Mouse (Mus musculus): ENCODE results near the gene Ptprs. TPM values are rescaled to one million over a fixed set of nuclear protein-coding genes. Genes with fewer than 3 reads are reported as not detected.
"Not testable (repeated sequence)": the region's sequence is repeated elsewhere in the genome, so short reads cannot be mapped to it uniquely, and the experiment has no call there.

The Ptprs gene
- 622 and 690 TPM in 2 replicates for polyA plus RNA-seq (2012; rRNA removed)

- peak; percentile 97 to 99 for DNase-seq (ENCODE audit: extremely low spot score in 1 of 2, low spot score in 1 of 2)
Observed at GRCm38 (mm10) chr17:56476402-56476752, at the start of gene Ptprs. Ptprs (minus strand) TSS chr17:56476483.

DNA sequence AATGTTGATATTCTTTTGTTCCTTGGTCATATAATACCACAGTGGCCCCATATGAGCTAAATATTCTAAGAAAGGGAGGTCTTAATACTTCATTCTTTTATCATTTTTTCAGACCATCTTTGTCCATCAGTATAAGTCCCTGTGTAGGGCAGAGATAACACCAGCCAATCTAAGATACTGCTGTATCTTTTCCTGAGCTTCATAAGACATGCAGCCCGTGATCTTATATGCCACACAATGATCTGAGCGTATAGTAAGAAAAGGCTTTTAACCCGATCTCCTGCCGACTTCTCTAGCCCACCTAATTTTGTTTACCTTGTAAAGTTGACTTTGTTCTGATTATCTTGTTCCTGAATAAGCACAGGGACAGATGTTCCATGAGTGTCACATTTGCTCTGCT lies 48.7 kb upstream of the Ptprs start:
- DNase-seq (ENCODE audit: extremely low spot score in 1 of 2, low spot score in 1 of 2), result no peak

- no peak for DNase-seq (ENCODE audit: extremely low spot score in 1 of 2, low spot score in 1 of 2)
Observed at GRCm38 (mm10) chr17:56522744-56523143, 46.5 kb upstream of the Ptprs start.

- DNase-seq (ENCODE audit: extremely low spot score in 1 of 2, low spot score in 1 of 2), result no peak
Observed at GRCm38 (mm10) chr17:56515690-56516410, 39.6 kb upstream of the Ptprs start.

GRCm38 (mm10) chr17:56514916-56515315 lies 38.6 kb upstream of the Ptprs start:
- no peak for DNase-seq (ENCODE audit: extremely low spot score in 1 of 2, low spot score in 1 of 2)

DNA sequence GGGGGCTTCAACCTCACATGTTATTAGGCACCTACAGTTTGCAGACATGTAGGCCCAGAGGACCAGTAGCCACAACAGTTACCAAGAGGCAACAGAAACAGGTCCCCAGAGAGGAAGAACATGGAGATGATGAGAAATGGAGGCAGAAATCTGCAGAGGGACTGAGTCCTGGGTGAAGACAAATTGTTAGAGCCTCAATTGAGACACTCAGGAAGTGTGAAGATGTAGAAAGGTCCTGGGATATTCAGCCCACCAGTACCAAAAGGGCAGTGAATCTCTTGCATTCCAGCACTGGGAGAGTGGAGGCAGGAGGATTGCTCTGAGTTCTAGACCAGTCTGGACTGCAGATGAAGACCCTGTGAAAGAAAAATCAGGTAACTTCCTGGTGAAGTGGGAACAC lies 38.0 kb upstream of the Ptprs start:
- no peak for DNase-seq (ENCODE audit: extremely low spot score in 1 of 2, low spot score in 1 of 2)

DNA sequence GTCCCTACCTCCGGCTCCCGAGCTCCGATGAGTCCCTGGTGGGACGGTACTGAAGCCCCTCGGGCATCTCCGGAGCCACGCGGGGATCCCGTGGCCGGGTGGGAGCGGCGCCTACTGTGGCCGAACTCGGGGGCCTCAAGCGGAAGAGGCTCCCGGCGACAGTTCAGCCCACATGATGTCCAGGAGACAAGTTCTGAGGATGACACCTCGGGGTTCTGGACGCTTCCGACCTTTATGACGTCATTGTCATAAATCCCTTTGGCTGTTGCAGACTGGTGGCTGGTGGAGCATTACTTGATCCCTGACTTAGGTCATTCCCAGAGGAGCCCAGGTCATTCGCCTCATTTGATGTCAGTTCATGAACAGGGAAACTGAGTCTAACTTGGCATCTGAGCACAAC lies 36.0 kb upstream of the Ptprs start, which contains the start of gene Znrf4:
Gene Znrf4, minus strand, starts transcription at position 122 of the 400 bp plus-strand sequence.
- no peak for DNase-seq (ENCODE audit: extremely low spot score in 1 of 2, low spot score in 1 of 2)

GRCm38 (mm10) chr17:56511707-56512090 lies 35.4 kb upstream of the Ptprs start:
- no peak for DNase-seq (ENCODE audit: extremely low spot score in 1 of 2, low spot score in 1 of 2)

DNA sequence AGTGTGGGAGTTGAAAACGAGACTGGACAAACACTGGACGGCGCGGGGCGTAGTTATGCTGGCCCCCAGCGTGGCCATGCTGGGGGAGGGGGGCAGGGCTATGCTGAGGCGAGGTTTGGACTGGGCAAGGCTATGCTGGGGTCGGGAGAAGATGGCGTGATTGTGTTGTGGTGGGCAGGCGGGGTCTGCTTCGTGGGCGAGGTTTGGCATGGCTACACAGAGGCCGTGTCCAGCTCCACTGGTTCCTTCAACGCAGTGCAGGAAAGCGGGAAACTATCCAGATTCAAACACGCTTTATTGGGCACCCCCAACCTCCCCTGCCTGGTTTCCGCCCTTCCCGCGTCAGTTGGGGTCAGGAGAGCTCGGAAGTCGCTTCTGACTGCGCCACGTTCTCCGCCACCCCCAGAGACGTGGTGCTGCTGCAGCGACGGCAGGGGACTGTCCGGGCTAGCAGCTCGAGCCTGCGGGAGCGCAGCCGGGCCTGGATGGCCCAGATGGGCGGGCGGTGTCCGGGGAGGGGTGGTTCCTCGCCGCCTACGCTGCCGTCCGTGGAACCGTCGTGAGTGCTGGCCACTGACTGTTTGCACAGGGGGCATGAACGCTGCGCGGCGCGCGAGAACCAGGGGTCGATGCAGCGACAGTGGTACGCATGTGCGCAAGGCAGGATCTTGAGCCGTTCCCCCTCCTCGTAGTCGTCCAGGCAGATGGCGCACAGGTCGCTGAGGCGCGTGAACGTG lies 34.9 kb upstream of the Ptprs start:
- no peak for DNase-seq (ENCODE audit: extremely low spot score in 1 of 2, low spot score in 1 of 2)

GRCm38 (mm10) chr17:56510473-56510969 lies 34.2 kb upstream of the Ptprs start:
- DNase-seq (ENCODE audit: extremely low spot score in 1 of 2, low spot score in 1 of 2), result no peak

DNA sequence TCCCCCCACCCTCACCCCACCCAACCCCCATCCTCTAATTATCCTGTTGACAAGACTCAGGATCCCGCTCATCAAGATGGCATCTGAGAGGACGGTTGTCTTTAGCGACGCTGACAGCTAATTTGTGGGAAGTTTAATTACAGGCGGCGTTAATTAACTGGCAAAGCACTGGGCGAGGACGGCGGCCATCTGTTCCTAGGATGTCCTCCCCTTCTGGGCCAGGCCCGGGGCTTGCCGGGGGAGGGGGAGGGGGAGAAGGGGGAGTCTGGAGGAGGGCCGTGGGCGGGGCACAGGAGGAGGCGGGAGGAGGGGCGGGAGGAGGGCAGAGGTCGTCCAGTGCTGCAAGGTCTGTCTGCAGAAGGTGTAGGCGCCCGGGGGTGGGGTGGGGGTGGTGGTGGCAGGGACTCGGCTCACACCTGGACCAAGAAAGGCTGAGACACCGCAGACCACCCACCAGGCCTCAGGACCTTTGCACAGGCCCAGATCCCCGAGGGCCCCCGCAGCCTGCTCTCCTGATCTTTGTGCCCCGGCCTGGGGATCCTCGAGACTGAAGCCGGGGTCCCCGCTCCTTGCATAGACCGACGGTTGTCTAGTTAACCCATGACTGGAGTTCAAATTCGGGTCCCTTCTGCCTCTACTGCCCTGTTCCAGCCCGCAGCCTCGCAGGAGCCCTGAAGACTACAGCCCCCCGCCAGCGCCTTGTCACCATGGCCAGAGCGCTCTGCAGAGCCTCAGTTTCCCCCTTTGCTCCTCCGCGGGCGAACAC lies 33.6 kb upstream of the Ptprs start:
- no peak for DNase-seq (ENCODE audit: extremely low spot score in 1 of 2, low spot score in 1 of 2)

GRCm38 (mm10) chr17:56509021-56509640 lies 32.8 kb upstream of the Ptprs start:
- no peak for DNase-seq (ENCODE audit: extremely low spot score in 1 of 2, low spot score in 1 of 2)

- DNase-seq (ENCODE audit: extremely low spot score in 1 of 2, low spot score in 1 of 2), result peak; percentile 96 to 98
Observed at GRCm38 (mm10) chr17:56507161-56508068, 31.1 kb upstream of the Ptprs start.

DNA sequence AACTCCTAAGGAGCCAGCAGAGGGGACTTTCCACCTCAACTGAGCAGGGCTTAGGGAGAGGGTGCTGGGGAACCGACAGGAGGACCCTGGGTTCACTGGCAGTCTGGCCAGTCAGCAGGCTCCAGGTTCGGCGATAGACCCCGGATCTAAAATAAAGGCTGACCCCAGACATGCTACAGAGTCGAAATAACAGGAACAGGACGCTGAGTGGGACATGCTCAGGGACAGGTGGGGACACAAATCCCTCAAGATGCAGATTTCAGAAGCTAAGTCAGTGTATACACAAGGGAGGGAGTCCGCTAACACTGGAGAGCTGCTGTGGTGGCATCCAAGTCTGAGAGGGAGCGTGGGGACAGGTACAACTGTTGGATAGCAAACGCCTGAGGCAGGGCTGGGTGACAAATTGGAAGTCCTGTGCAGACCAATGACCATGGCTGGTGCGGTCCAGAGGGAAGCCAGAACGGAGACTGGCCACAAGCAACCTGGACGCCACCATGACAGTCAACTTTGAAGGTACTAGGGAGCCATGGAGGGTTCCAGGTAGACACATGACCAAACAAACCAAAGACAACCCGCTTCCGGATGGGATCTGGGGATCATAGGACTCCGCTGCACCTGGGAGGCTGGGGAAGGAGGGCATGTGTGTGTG lies 30.3 kb upstream of the Ptprs start:
- DNase-seq (ENCODE audit: extremely low spot score in 1 of 2, low spot score in 1 of 2), result no peak

- DNase-seq (ENCODE audit: extremely low spot score in 1 of 2, low spot score in 1 of 2), result no peak
Observed at GRCm38 (mm10) chr17:56505401-56505800, 29.1 kb upstream of the Ptprs start.

DNA sequence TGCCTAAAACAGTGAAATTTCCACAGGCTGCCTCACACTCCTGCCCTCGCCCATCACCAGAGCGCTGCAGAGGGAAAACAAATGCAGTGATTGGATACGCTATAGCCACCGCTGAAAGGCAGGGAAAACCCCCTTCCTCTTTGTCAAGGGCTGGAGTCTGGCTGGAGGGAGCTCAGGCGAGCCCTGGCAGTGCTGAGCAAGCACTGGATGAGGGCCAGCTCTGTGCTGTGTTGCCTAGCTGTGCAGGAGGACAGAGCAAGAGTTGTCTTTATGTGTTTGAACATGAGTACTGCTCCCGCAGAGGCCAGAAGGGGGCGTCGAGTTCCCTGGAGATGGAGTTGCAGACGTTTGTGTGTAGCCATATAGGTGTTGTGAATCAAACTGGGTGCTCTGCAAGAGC lies 26.2 kb upstream of the Ptprs start:
- peak; percentile 50 to 77 for DNase-seq (ENCODE audit: extremely low spot score in 1 of 2, low spot score in 1 of 2)

DNA sequence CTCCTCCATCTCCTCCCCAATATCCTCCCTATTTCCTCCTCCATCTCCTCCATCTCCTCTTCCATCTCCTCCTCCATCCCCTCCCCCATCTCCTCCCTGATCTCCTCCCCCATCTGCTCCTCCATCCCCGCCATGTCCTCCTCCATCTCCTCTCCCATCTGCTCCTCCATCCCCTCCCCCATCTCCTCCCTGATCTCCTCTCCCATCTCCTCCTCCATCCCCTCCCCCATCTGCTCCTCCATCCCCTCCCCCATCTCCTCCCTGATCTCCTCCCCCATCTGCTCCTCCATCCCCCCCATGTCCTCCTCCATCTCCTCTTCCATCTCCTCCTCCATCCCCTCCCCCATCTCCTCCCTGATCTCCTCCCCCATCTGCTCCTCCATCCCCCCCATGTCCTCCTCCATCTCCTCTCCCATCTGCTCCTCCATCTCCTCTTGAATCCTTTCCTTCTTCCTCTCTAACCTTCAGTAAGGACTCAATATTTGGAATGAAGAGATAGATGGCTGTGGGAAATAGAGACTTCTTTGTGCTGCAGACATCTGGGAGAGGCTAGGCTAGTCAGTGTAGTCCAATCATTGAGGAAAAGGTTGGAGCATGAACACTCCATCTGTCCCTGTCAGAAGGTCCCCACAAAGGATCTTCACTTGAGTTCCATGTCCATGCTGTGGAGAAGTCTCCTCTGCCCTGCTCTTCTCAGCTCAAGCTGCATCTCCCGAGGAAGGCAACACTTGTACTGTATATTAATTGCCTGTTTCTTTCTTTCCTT lies 25.5 kb upstream of the Ptprs start:
- not testable (repeated sequence) for DNase-seq (ENCODE audit: extremely low spot score in 1 of 2, low spot score in 1 of 2)

DNA sequence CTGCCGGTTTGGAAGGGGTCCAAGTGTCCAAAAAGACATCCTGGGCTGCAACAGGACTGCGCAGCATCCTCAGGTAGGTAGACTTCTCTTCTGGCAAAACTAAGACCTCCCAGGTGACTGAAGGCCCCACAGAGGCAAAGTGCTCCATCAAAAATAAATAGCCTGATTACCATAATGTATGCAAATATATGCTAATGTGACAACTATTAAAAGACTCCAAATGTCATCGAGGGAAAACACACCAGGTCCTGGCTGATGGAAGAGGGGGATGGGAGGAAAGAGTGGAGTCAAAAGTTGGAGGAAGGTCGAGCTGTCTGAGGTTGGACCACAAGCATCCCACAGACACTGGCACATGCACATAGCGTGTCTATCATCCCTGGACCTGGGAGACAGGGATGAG lies 22.9 kb upstream of the Ptprs start:
- DNase-seq (ENCODE audit: extremely low spot score in 1 of 2, low spot score in 1 of 2), result no peak
